Mouse (Mus musculus) liver, postnatal 0 days (tissue): Measurements from ENCODE around the gene Mgmt. TPM values are rescaled to one million over a fixed set of nuclear protein-coding genes. Genes with fewer than 3 reads are reported as not detected.
A peak's percentile ranks its signal among the peaks of the same experiment; 100 is the strongest.

Experiments
- ATAC-seq: fragments of 200-750 bp; cut with Nextera tagmentation; 2 replicates; pipeline ENCODE4 v1.8.0; 2017; ENCODE audit warnings: mild to moderate bottlenecking, moderate library complexity
- DNase-seq: peaks from one replicate; pipeline ENCODE4 v3.0.0-alpha.2; 2016
- H3K27ac ChIP-seq: fragments of 300-500 bp; sonication (generic); 2 replicates; pipeline ENCODE4 v1.5.1; 2014; ENCODE audit warnings: antibody characterized with exemption, moderate library complexity, mild to moderate bottlenecking, low read depth
- H3K27me3 ChIP-seq: fragments of 300-500 bp; sonication (generic); 2 replicates; pipeline ENCODE4 v1.6.1; 2014; ENCODE audit warnings: low read length, control low read depth, mixed read lengths; ENCODE audit not compliant: insufficient read depth
- H3K36me3 ChIP-seq: fragments of 300-500 bp; sonication (generic); replicated peaks from 2 replicates; pipeline ENCODE4 v1.6.1; 2014; ENCODE audit warnings: mild to moderate bottlenecking, control low read depth, low read length, moderate library complexity, mixed read lengths; ENCODE audit not compliant: insufficient read depth
- H3K4me1 ChIP-seq: fragments of 300-500 bp; sonication (generic); 2 replicates; pipeline ENCODE4 v1.6.1; 2014; ENCODE audit warnings: antibody characterized with exemption, mild to moderate bottlenecking, control low read depth; ENCODE audit not compliant: insufficient read depth
- H3K4me2 ChIP-seq: fragments of 300-500 bp; sonication (generic); 2 replicates; pipeline ENCODE4 v1.6.1; 2014; ENCODE audit warnings: low read depth, mild to moderate bottlenecking, low read length, moderate library complexity, mixed read lengths
- H3K4me3 ChIP-seq: fragments of 300-500 bp; sonication (generic); 2 replicates; pipeline ENCODE4 v1.5.1; 2014; ENCODE audit warnings: low read depth, low read length
- H3K9ac ChIP-seq: fragments of 300-500 bp; sonication (generic); replicated peaks from 2 replicates; pipeline ENCODE4 v1.6.1; 2014; ENCODE audit warnings: mild to moderate bottlenecking, moderate library complexity
- H3K9me3 ChIP-seq: fragments of 300-500 bp; sonication (generic); 2 replicates; pipeline ENCODE4 v1.6.1; 2016; ENCODE audit warnings: mild to moderate bottlenecking, control low read depth, low read length, mixed read lengths
- CTCF ChIP-seq: sonication (generic); IDR thresholded peaks from 2 replicates; pipeline ENCODE4 v1.5.1; 2016; ENCODE audit warnings: antibody characterized with exemption, low read depth
- EP300 ChIP-seq: IDR thresholded peaks from 2 replicates; pipeline ENCODE4 v1.6.1; 2016; ENCODE audit warnings: antibody characterized with exemption, low read depth, mild to moderate bottlenecking
- WGBS: fragments of 180-500 bp; shearing (Covaris S2); extraction: QIAGEN DNeasy Blood & Tissue Kit; methylation state at CpG from one replicate; pipeline ENCODE4 v1.1.7; 2014; ENCODE audit not compliant: insufficient replicate concordance; 5-methylcytosine and 5-hydroxymethylcytosine counted together
- polyA plus RNA-seq: library from polyadenylated mRNA; unstranded; fragments of >200 nt; fragmentation: Nextera tagmentation; extraction: Ambion mirVana; gene quantifications from 2 replicates; pipeline ENCODE4 v1.2.1, GENCODE M21; 2015

Gene Mgmt
- polyA plus RNA-seq, 1 experiment from 2014 or later = 3.0 TPM

DNA sequence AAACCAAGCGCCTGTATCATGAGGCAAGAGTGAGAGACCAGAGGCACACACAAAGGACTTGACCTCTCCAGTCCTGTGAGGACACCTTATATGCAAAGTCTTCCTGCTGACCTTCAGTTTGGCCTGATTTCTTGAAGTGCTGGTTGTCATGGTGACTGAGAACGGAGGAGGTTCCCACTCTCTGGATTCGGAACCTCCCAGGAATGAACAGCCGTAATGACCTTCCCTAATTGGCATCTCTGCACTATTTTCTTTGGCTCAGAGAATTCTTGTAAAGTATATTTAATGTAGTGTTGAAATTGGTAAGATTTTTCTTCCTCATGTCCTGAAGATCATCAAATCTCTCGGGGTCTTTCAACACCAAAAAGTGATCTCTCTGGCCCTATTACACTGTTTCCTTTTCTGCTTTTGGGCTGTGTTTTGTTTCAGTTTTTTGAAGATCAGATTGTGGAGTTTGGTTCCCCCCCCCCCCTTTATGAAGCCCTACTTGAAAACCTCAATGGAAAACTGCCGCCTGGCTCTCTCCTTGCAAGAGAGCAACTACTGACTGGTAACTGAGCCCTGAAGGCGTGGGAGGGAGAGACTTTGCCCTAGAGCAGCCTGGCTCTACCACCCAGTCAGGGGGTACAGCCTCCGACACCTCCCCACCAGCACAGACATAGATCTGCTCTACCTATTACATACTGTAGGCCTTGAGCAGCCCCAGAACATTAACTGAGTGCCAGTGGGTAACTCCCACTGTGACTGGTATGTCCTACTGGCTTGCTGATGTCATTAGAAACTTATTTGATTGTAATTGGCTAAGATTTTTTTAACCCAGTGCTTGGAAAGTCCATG, 153.9 kb downstream of the Mgmt start:
- Histone ChIP-seq H3K27ac (no peak overlapping the region), H3K4me3 (no peak overlapping the region), H3K36me3 (no peaks in the 10 kb centered on the region), H3K9me3 (no peaks in the 10 kb centered on the region), H3K4me1 (no peaks in the 10 kb centered on the region), H3K27me3 (no peaks in the 10 kb centered on the region), H3K9ac (no peak overlapping the region), H3K4me2 (no peak overlapping the region)
- TF ChIP-seq EP300 = no peak
- no peak for TF ChIP-seq CTCF
- 79% methylated on average over 8 of the region's 8 CpGs for WGBS
- ATAC-seq (no peak), DNase-seq (no peak)

DNA sequence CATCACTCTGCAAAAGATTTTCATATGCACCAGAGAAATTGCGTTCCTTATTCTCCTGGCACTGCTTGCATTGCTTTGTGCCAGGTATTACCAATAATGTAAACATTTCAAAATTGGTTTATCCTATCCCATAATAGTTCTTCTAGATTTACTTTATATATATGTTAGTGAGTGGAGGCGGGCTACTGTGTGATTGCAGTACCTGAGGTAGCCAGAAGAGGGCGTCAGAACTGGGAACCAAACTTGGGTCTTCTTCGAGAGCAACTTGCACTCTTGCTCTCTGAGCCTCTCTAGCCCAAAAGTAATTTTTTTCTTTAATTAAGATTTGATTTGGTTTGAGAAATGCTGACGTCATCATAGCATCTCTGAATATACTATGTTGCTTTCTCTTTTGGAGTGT, 159.9 kb downstream of the Mgmt start:
- DNase-seq (no peak), ATAC-seq (no peak)
- Histone ChIP-seq H3K27ac (no peak overlapping the region), H3K4me3 (no peak overlapping the region), H3K27me3 (no peaks in the 10 kb centered on the region), H3K9ac (no peak overlapping the region), H3K4me2 (no peak overlapping the region), H3K36me3 (no peaks in the 10 kb centered on the region), H3K9me3 (no peaks in the 10 kb centered on the region), H3K4me1 (no peaks in the 10 kb centered on the region)
- WGBS = 68% methylated on average over 5 of the region's 5 CpGs
- TF ChIP-seq EP300 = no peak
- TF ChIP-seq CTCF = peak; percentile 45

DNA sequence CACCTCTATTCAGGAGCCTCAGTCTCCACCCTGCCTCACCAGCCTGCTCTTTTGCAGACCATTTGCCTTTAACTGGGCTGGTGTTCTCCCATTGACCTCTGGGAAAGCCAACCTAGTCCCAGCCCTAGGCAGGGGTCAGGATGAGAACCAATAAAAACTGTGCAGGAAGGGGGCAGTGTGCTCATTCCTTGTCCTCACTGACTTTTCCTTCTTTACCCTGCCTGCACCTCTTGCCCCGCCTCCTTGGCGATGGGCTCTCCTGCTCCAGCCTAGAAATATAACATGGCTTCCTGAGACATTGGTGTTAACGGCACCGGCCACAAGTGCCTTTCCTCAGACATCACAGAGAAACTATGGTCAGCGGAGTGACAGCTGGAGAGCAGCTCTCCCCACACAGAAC, 161.7 kb downstream of the Mgmt start:
- Histone ChIP-seq H3K4me2 (no peak overlapping the region), H3K9ac (no peak overlapping the region), H3K27me3 (no peaks in the 10 kb centered on the region), H3K27ac (no peak overlapping the region), H3K9me3 (no peaks in the 10 kb centered on the region), H3K4me3 (no peak overlapping the region), H3K4me1 (no peaks in the 10 kb centered on the region), H3K36me3 (no peaks in the 10 kb centered on the region)
- DNase-seq (no peak), ATAC-seq (no peak)
- TF ChIP-seq CTCF (no peak), EP300 (no peak)
- 56% methylated on average over 5 of the region's 5 CpGs for WGBS

DNA sequence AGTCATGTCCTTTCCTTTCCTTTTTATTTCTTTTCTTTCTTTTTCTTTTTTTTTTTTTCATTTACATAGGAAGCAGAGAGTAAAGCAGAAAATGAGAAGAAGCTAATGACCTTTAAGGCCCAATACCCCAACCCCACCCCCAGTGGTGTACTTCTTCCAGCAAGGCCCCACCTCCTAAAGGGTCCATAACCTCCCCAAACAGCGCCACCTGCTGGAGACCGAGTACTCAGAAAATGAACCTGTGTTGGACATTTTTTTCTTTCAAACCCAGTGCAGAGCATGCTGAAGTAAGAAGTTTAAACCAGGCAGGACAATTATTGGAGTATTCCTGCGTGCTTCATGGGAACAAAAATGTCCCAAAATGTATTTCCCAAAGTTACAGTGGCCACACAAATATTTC, 166.1 kb downstream of the Mgmt start:
- Histone ChIP-seq H3K4me1 (no peaks in the 10 kb centered on the region), H3K9ac (no peak overlapping the region), H3K27me3 (no peaks in the 10 kb centered on the region), H3K36me3 (no peaks in the 10 kb centered on the region), H3K27ac (no peak overlapping the region), H3K9me3 (no peaks in the 10 kb centered on the region), H3K4me2 (no peak overlapping the region), H3K4me3 (no peak overlapping the region)
- DNase-seq (peak; percentile 24), ATAC-seq (no peak)
- 36% methylated on average over 3 of the region's 3 CpGs for WGBS
- no peak for TF ChIP-seq EP300
- peak; percentile 42 for TF ChIP-seq CTCF

DNA sequence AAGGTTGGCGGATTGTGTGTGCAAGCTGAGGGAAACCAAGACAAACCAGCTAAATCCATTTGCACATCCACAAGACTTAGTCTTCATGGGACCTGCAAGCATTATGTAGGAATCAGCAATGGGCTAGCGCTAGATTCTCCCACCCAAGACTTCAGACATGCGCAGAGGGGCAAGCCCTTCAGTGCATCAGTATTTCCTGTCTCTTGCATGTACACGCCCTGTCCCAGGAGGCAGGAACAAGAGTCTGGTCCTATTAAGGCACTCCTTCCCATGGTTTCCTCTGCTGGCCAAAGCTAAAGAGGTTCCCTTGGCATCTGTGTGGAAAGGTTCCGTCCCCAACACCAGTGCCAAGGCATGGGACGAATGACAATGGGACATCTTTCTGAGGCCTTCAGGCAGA, 166.7 kb downstream of the Mgmt start:
- H3K4me1 ChIP-seq = no peaks in the 10 kb centered on the region
- no peaks in the 10 kb centered on the region for H3K36me3 ChIP-seq
- WGBS = 95% methylated on average over 6 of the region's 6 CpGs
- H3K4me3 ChIP-seq = no peak overlapping the region
- DNase-seq = no peak
- no peak overlapping the region for H3K27ac ChIP-seq
- no peaks in the 10 kb centered on the region for H3K27me3 ChIP-seq
- no peak for TF ChIP-seq EP300
- no peak for TF ChIP-seq CTCF
- H3K9ac ChIP-seq = no peak overlapping the region
- ATAC-seq = no peak
- no peak overlapping the region for H3K4me2 ChIP-seq
- no peaks in the 10 kb centered on the region for H3K9me3 ChIP-seq

DNA sequence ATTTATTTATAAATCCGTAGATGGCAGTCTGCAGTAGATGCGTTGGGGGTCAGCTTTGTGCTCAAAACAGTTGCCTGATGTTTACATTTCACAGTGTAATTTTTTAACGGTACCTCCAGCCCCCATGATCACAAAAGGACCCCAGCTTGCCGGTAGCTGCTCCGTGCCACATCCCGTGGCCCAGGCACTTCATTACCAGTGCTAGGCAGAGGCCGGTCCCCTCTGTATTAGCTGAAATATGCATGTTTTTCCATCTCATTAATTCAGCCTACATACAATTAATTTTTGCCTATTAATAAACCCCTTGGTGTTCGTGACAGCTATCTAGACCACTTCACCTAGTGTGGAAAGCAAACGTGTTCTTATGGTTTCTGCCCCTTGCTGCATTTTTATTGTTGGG, 169.8 kb downstream of the Mgmt start:
- no peak for TF ChIP-seq CTCF
- no peak for TF ChIP-seq EP300
- no peaks in the 10 kb centered on the region for H3K36me3 ChIP-seq
- WGBS = 79% methylated on average over 9 of the region's 9 CpGs
- no peak overlapping the region for H3K27ac ChIP-seq
- H3K4me1 ChIP-seq = no peaks in the 10 kb centered on the region
- DNase-seq (no peak), ATAC-seq (no peak)
- no peak overlapping the region for H3K4me2 ChIP-seq
- no peaks in the 10 kb centered on the region for H3K27me3 ChIP-seq
- H3K9me3 ChIP-seq = no peaks in the 10 kb centered on the region
- H3K4me3 ChIP-seq = no peak overlapping the region
- no peak overlapping the region for H3K9ac ChIP-seq

DNA sequence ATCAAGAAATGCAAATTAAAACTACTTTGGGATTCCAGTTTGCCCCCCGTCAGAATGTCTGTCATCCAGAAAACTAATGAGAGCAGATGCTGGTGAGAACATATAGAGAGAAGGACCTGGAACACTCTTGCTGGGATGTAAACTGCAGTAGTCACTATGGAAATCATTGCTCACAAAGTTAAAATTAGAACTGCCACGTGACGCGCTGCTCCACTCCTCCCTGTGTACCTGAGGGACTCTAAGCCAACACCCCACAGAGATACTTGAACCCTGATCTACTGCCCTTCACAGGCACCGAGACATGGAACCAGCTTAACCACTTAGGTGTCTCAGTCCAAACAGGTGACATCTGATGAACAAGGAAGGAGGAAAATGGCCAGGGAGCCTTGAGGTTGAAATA, 171.0 kb downstream of the Mgmt start:
- DNase-seq = no peak
- Histone ChIP-seq H3K4me2 (no peak overlapping the region), H3K27ac (no peak overlapping the region), H3K36me3 (no peaks in the 10 kb centered on the region), H3K4me3 (no peak overlapping the region), H3K9ac (no peak overlapping the region), H3K9me3 (no peaks in the 10 kb centered on the region), H3K4me1 (no peaks in the 10 kb centered on the region), H3K27me3 (no peaks in the 10 kb centered on the region)
- TF ChIP-seq EP300 (no peak), CTCF (no peak)
- no peak for ATAC-seq
- 84% methylated on average over 5 of the region's 5 CpGs for WGBS
